Mouse (Mus musculus): ENCODE results near the gene Mturn. TPM values are rescaled to one million over a fixed set of nuclear protein-coding genes. Genes with fewer than 3 reads are reported as not detected.

The Mturn gene
- polyA plus RNA-seq (2012; rRNA removed) = 2.4 and 4.7 TPM in 2 replicates

GRCm38 (mm10) chr6:54680891-54681745 lies at the start of gene Mturn:
Gene Mturn, plus strand, starts transcription at chr6:54681624.
- peak; percentile 60 for DNase-seq (ENCODE audit: low read depth, low spot score)
- 3% methylated on average over 48 of the region's 48 CpGs for WGBS

- WGBS = 92% methylated on average over 3 of the region's 3 CpGs
- DNase-seq (ENCODE audit: low read depth, low spot score) = no peak
These were observed 41.5 kb upstream of the Mturn start for GRCm38 (mm10) chr6:54639877-54640276.

- DNase-seq (ENCODE audit: low read depth, low spot score) = no peak
- 95% methylated on average over 2 of the region's 2 CpGs for WGBS
These were observed 39.5 kb upstream of the Mturn start for GRCm38 (mm10) chr6:54641953-54642352.

GRCm38 (mm10) chr6:54643181-54643580 lies 38.2 kb upstream of the Mturn start:
- 93% methylated on average over 4 of the region's 4 CpGs for WGBS
- no peak for DNase-seq (ENCODE audit: low read depth, low spot score)

GRCm38 (mm10) chr6:54655471-54656095 lies 25.8 kb upstream of the Mturn start:
- WGBS = 67% methylated on average over 11 of the region's 11 CpGs
- DNase-seq (ENCODE audit: low read depth, low spot score) = no peak

GRCm38 (mm10) chr6:54657861-54658260 lies 23.6 kb upstream of the Mturn start:
- 88% methylated on average over 6 of the region's 6 CpGs for WGBS
- DNase-seq (ENCODE audit: low read depth, low spot score) = no peak

- 80% methylated on average over 6 of the region's 6 CpGs for WGBS
- no peak for DNase-seq (ENCODE audit: low read depth, low spot score)
These were observed 11.6 kb upstream of the Mturn start for GRCm38 (mm10) chr6:54669868-54670267.

- no peak for DNase-seq (ENCODE audit: low read depth, low spot score)
- WGBS = 58% methylated on average over 5 of the region's 5 CpGs
These were observed 8.5 kb upstream of the Mturn start for GRCm38 (mm10) chr6:54672901-54673300.

- DNase-seq (ENCODE audit: low read depth, low spot score) = no peak
- 85% methylated on average over 5 of the region's 5 CpGs for WGBS
These were observed 1.7 kb upstream of the Mturn start for GRCm38 (mm10) chr6:54679686-54680085.

- no peak for DNase-seq (ENCODE audit: low read depth, low spot score)
- WGBS = under 1% methylated on average over 61 of the region's 61 CpGs
These were observed 463 bp downstream of the Mturn start for GRCm38 (mm10) chr6:54681746-54682428.

GRCm38 (mm10) chr6:54684085-54684484 lies 2.7 kb downstream of the Mturn start:
- WGBS = 70% methylated on average over 4 of the region's 4 CpGs

GRCm38 (mm10) chr6:54685103-54685502 lies 3.7 kb downstream of the Mturn start:
- no peak for DNase-seq (ENCODE audit: low read depth, low spot score)
- WGBS = 82% methylated on average over 5 of the region's 5 CpGs

More at GRCm38 (mm10) chr6:54684085-54684484, 2.7 kb downstream of the Mturn start:
- no peak for DNase-seq (ENCODE audit: low read depth, low spot score)

GRCm38 (mm10) chr6:54685716-54686395 lies 4.4 kb downstream of the Mturn start:
- 55% methylated on average over 14 of the region's 14 CpGs for WGBS
- DNase-seq (ENCODE audit: low read depth, low spot score) = no peak

- DNase-seq (ENCODE audit: low read depth, low spot score) = no peak
- 88% methylated on average over 21 of the region's 21 CpGs for WGBS
These were observed 5.7 kb downstream of the Mturn start for GRCm38 (mm10) chr6:54686946-54687737.

- 78% methylated on average over 18 of the region's 18 CpGs for WGBS
- DNase-seq (ENCODE audit: low read depth, low spot score) = no peak
These were observed 7.3 kb downstream of the Mturn start for GRCm38 (mm10) chr6:54688467-54689323.

- 83% methylated on average over 7 of the region's 7 CpGs for WGBS
- DNase-seq (ENCODE audit: low read depth, low spot score) = no peak
These were observed 8.3 kb downstream of the Mturn start for GRCm38 (mm10) chr6:54689686-54690085.

- DNase-seq (ENCODE audit: low read depth, low spot score) = no peak
- WGBS = 85% methylated on average over 13 of the region's 13 CpGs
These were observed 9.4 kb downstream of the Mturn start for GRCm38 (mm10) chr6:54690838-54691237.

Measured in large intestine, adult 2 months (tissue).